Mouse (Mus musculus) adrenal gland (tissue): ENCODE results near the gene Arhgap45.

Experiments
- intact Hi-C: fragments of 180-260 bp; cut with DNase I; formaldehyde crosslinking; loops from one replicate; pipeline ENCODE4 v1.15.1; 2025

Arhgap45 gene

GRCm38 (mm10) chr10:80011740-80012139 lies 4.7 kb upstream of the Arhgap45 start:
- intact Hi-C loops, result no loop called here

DNA sequence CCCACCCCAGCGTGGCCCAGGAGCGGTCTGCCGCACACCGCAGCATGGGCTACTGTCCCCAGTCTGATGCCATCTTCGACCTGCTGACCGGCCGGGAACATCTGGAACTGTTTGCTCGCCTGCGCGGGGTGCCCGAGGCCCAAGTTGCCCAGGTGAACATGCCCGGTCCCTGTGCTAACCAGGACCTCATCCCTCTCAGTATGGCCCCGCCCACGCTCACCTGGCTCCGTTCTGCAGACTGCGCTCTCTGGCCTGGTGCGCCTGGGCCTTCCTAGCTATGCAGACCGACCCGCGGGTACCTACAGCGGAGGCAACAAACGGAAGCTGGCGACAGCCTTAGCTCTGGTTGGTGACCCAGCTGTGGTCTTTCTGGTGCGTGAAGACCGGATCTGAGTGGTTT lies 2.8 kb upstream of the Arhgap45 start:
- intact Hi-C loops, result no loop called here

DNA sequence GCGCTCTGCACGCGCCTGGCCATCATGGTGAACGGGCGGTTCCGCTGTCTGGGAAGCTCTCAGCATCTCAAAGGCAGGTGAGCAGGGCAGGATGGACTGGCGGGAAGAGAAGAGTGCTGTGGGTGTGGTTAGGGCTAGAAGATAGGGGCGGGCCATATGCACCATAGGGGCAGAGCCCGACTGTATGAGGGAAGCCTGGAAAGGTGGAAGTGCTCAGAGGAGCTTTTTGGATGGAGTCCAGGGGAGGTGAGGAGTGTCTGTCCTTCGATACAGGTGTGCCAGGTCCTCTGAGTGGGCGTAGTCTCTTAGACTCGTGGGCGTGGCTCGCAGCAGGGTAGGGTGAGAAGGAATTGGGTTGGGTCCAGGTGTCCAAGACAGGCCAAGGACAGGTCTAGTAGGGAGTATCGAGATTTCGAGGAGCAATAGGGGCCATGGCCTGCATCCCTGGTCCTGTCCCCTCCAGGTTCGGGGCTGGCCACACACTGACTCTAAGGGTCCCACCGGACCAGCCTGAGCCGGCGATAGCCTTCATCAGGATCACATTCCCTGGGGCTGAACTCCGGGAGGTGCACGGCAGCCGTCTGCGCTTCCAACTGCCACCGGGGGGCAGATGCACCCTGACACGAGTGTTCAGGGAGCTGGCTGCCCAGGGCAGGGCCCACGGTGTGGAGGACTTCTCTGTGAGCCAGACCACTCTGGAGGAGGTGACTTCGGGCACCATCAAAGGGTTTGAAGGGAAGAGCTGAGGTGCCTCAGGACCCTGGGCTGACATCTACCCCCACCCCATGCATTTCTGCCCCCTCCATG lies 1.8 kb upstream of the Arhgap45 start:
- intact Hi-C loops, result no loop called here

- intact Hi-C loops, result no loop called here
Observed at GRCm38 (mm10) chr10:80015583-80015982, 870 bp upstream of the Arhgap45 start.

DNA sequence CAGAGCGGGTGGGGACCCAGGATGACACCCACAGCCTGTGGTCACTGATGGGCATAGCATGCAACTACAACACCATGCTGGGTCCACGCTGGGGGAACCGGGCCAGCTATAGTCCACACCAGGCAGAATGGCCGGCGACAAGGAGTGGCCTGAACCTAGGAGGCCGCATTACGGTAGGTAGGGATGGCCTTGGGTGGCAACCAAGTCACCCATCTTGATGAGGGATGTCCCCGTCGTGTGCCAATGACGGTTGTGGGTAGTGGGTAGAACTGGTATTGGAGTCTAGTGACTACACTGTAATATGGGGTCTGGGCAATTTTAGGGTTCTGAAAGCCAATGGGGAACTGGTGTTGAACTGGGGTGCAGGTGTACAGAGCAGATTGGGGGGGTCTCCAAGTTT lies 478 bp downstream of the Arhgap45 start:
- intact Hi-C loops, result no loop called here

GRCm38 (mm10) chr10:80017361-80017760 lies 908 bp downstream of the Arhgap45 start:
- intact Hi-C loops, result no loop called here

DNA sequence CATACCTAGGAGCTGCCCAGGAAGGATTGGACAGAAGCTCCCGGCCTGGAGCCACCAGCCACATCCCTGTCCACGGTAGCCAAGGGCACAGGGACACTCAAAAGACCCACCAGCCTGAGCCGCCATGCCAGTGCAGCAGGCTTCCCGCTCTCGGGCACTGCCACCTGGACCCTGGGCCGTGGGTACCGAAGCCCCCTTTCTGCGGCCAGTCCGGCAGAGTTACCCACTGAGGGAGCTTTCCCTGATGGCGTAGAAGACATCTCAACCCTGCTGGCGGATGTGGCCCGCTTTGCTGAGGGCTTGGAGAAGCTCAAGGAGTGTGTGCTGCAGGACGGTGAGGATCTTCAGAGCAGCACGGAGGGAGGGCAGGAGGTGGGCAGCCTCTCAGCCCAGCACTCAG lies 1.3 kb downstream of the Arhgap45 start:
- intact Hi-C loops, result no loop called here

GRCm38 (mm10) chr10:80018739-80019297 lies 2.4 kb downstream of the Arhgap45 start:
- intact Hi-C loops, result no loop called here

DNA sequence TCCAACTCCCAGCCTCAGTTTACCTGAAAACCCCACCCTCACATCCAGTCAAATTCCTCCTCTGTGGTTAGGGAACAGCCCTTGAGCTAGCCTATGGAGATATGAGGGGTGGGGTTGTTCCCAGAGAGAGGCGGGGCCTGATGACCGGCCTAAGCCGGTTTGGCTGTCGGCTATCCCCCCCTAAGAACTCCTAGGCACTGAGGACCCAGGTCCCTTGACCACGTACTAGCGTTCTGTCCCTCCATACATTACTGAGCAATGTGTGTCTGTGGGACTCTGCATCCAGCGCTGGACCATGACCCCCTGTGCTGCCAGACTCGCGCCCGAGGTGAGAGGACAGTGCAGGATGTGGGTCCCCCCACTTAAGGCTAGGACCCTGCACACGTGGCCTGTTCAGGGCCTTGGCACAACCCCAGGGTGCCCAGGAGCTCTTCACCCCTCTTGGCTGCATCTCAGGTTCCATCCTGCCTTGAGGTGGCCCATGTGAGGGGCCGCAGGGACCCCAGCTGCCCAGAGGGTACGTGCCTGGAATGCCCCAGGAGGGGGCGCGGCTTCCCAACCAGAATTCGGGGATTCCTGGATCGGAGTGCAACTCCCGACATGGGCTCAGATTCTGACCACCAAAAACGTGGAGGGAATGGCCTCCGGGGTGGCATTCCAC lies 3.1 kb downstream of the Arhgap45 start:
- intact Hi-C loops, result no loop called here

DNA sequence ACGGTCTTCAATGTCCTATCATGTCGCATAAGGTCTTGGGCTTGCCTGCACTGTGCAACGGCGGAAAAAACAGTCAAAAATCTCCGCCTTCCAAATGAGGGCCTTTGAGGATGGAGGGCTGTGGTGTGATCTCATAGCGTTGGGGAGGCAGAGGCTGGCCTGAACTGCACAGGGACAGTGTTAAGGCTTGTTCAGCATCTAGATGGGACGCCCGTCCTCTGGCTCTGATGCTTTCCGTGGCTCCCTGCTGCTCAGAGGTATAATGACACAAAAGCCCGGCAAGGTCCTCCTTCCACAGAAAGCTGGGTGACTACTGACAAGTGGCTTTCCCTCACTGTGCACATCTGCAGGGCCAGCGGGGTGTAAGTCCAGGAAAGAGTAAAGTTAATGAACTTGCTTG lies 3.7 kb downstream of the Arhgap45 start:
- intact Hi-C loops, result no loop called here

GRCm38 (mm10) chr10:80020603-80021319 lies 4.3 kb downstream of the Arhgap45 start:
- intact Hi-C loops, result no loop called here

DNA sequence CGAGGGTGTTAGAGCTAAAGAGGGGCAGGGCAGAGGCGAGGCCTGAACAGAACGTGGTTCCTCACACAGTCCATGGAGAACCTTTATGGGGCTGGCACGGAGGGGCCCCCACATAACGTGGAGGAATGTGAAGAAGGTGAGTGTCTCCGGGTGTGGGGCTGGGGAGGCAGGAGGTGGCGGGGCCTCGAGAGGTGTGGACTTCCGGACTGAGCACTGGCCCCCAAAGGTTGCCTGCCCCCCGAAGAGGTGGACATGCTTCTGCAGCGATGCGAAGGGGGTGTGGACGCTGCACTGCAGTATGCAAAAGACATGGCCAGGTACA lies 4.8 kb downstream of the Arhgap45 start:
- intact Hi-C loops, result no loop called here

GRCm38 (mm10) chr10:80022164-80022563 lies 5.7 kb downstream of the Arhgap45 start:
- intact Hi-C loops, result no loop called here

DNA sequence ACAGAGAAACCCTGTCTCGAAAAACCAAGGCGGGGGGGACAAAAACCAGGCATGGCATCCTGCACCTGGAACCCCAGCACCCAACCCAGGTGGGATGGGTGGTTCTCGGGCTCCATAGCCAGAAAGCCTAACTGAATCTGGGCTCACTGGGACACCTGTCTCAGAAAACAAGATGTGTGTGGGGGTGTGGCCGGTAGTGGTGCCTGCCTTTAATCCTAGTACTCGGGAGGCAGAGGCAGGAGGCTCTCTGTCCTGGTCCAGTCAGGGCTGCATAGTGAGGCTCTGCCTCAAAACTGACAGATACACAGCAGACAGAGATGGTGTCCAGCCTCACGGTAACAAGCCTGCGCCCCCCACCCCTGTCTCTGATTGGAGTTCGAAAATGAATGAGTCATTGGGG lies 6.4 kb downstream of the Arhgap45 start:
- intact Hi-C loops, result no loop called here

DNA sequence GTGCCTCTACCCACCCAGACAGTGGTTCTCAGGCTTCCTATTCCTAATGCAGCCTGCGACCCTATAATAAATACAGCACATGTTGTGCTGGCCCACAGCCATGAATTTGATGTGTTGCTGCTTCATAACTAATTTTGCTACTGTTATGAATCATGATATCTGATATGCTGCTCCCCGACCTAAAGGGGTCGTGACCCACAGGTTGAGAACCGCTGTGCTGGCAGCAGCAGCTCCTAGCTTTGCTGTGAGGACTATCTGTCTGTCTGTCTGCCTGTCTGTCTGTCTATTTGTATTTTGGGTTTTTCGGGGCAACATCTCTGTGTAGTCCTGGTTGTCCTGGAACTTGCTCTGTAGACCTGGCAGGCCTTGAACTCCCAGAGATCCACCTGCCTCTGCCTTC lies 7.3 kb downstream of the Arhgap45 start:
- intact Hi-C loops, result no loop called here

- intact Hi-C loops, result no loop called here
Observed at GRCm38 (mm10) chr10:80024229-80025043, 8.0 kb downstream of the Arhgap45 start.

GRCm38 (mm10) chr10:80025044-80025347 lies 8.5 kb downstream of the Arhgap45 start:
- intact Hi-C loops, result no loop called here

DNA sequence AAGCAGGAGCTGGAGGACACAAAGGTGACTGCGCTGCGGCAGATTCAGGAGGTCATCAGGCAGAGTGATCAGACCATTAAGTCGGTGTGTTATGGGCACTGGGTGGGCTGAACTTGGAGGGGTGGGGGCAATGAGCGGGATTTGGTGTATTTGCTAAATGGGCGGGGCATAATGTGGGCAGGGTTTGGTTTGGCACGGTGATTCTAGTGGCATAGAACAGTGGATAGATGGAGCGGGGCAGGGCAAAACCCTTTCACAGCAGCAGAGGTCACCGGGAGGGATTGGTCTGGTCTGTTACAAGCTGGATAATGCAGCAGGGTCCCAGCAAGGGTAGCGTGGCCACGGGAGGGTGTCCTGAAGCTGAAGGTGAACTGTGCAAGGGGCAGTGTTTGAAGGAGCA lies 9.0 kb downstream of the Arhgap45 start:
- intact Hi-C loops, result no loop called here

DNA sequence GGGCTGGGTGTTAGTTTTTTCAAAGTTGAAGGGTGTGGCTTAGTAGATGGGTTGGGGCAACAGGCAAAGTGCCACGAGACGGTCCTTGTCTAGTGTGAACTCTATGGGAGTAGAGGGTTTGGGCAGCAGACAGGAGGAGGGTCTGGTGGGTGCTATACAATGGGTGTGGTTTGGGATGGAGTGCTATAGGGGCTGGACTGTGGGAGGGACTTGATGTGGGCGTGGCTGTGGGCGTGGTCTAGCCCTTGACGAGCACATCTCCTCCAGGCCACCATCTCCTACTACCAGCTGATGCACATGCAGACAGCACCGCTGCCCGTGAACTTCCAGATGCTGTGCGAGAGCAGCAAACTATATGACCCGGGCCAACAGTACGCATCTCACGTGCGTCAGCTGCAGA lies 9.4 kb downstream of the Arhgap45 start:
- intact Hi-C loops, result no loop called here

DNA sequence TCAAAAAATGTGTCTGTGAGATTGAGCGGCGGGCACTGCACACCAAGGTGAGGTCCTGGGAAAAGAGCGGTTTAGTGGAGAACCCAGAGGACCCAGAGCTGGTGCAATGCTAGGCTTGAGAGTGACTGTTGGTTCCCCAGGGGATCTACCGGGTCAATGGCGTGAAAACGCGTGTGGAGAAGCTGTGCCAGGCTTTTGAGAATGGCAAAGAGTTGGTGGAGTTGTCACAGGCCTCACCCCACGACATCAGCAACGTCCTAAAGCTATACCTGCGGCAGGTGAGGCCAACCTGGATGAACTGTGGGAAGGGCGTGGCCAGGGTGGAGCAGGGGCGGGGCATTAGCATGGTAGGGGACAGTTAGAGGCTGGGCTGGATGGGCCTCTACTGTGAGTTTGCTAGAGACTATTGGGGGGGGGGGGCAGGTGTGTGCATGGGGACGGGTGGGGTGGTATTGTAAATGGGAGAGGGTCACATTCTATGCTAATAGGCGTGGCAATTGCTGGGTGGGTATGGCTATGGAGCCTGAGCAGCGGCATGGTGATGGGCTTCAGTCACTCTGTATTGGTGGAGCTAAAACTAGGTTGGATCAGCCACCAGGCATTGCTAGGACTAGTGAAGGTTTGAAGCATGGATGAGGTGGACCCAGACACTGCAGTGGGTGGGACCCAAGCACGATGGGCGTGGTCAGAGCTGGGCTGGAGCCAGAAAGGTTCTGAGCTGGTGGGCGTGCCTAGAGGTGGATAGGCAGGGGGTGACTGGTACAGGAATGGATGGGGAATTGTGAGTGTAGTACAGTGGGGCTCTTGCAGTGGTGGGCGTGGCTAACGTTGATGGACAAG lies 11.4 kb downstream of the Arhgap45 start:
- intact Hi-C loops, result no loop called here

- intact Hi-C loops, result no loop called here
Observed at GRCm38 (mm10) chr10:80028521-80028846, 12.0 kb downstream of the Arhgap45 start.
